Mouse (Mus musculus): ENCODE results near the gene Scyl1. TPM values are rescaled to one million over a fixed set of nuclear protein-coding genes. Genes with fewer than 3 reads are reported as not detected.

Gene Scyl1
- total and polyA plus RNA-seq, 3 experiments = 36.0 to 64.1 TPM; not detected in 1

DNA sequence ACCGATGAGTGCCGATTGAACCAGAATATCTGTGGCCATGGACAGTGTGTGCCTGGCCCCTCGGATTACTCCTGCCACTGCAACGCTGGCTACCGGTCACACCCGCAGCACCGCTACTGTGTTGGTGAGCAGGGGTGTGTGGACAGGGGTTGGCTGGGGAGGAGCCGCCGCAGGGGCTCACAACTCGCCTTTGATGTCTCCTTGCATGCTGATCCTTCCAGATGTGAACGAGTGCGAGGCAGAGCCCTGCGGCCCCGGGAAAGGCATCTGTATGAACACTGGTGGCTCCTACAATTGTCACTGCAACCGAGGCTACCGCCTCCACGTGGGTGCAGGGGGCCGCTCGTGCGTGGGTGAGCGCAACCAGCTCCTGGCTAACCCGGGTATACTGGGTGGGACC is 20.3 kb downstream of the Scyl1 start:
- Histone ChIP-seq H3K27me3 (ENCODE audit: control insufficient read depth in 1 of 2, insufficient read depth in 2 of 2, low read length in 2 of 2) (no peaks in the 10 kb centered on the region), H3K79me2 (ENCODE audit: control insufficient read depth, insufficient read depth, low read length, poor library complexity) (no peaks in the 10 kb centered on the region), H3K4me1 (ENCODE audit: control insufficient read depth in 1 of 2, insufficient read depth in 2 of 2, low read length in 2 of 2) (peaks cover 0 to 4% of the 10 kb centered on the region in 2 experiments; a peak in 2 of 4 replicates), H3K27ac (ENCODE audit: control insufficient read depth, low read depth, low read length) (no peak overlapping the region), H3K4me3 (ENCODE audit: control insufficient read depth in 1 of 2, insufficient read depth in 1 of 2, low read depth in 2 of 2, low read length in 2 of 2) (no peak overlapping the region), H3K9me3 (replicated peaks; ENCODE audit: insufficient read depth, low read length) (no peaks in the 10 kb centered on the region), H3K9ac (ENCODE audit: control insufficient read depth, low read depth, low read length, poor library complexity, severe bottlenecking) (no peak overlapping the region), H3K36me3 (ENCODE audit: control insufficient read depth in 1 of 2, insufficient read depth in 2 of 2, low read length in 2 of 2) (no peaks in the 10 kb centered on the region)
- TF ChIP-seq NRF1 (IDR thresholded peaks at IDR 0.05; ENCODE audit: insufficient read depth, low read depth, low read length, poor library complexity, severe bottlenecking) = no peak
- no peak for TF ChIP-seq EP300 (IDR thresholded peaks at IDR 0.05; ENCODE audit: low read depth in 1 of 2, low read length in 2 of 2)
- TF ChIP-seq MAFK (IDR thresholded peaks at IDR 0.05; ENCODE audit: borderline replicate concordance, low read depth, low read length) = no peak
- TF ChIP-seq ELF1 (IDR thresholded peaks at IDR 0.05; ENCODE audit: low read depth, low read length) = no peak
- TF ChIP-seq GATA1 (IDR thresholded peaks at IDR 0.05; ENCODE audit: low read depth, low read length) = no peak
- no peak for TF ChIP-seq TCF12 (IDR thresholded peaks at IDR 0.05; ENCODE audit: low read depth, low read length)
- no peak for TF ChIP-seq UBTF (IDR thresholded peaks at IDR 0.05; ENCODE audit: borderline replicate concordance, insufficient read depth, low read depth, low read length)
- no peak for TF ChIP-seq RCOR1 (IDR thresholded peaks at IDR 0.05; ENCODE audit: low read depth, low read length)
- TF ChIP-seq MAX (IDR thresholded peaks at IDR 0.05; ENCODE audit: low read length) = no peak
- TF ChIP-seq POLR2AphosphoS5 (IDR thresholded peaks at IDR 0.05; ENCODE audit: borderline replicate concordance, low read depth, low read length) = no peak
- no peak for TF ChIP-seq USF2 (IDR thresholded peaks at IDR 0.05; ENCODE audit: borderline replicate concordance in 1 of 2, insufficient read depth in 1 of 2, low read depth in 1 of 2, low read length in 2 of 2)
- TF ChIP-seq TAL1 (IDR thresholded peaks at IDR 0.05; ENCODE audit: low read length) = no peak
- DNase-seq (ENCODE audit: low read depth, low spot score) = no peak

DNA sequence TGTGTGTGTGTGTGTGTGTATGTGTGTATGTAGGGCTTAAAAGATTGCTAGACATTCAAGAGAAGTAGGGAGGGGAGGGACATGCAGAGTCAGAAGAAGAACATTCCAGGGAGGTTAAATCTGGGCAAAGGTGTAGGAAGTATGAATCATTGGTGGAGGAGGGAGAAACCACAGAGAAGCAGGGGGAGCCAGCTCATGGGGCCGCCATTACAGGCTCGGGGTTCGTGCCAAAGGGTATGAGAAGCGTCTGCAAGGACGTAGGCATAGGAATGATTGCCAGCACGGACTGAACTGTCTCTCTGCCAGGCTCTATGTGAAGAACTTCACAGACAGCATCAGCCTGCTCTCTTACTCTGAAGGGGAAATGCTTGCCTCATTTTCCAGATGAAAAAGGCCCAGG is 21.7 kb downstream of the Scyl1 start:
- H3K27me3 ChIP-seq (ENCODE audit: control insufficient read depth in 1 of 2, insufficient read depth in 2 of 2, low read length in 2 of 2) = no peaks in the 10 kb centered on the region
- H3K36me3 ChIP-seq (ENCODE audit: control insufficient read depth in 1 of 2, insufficient read depth in 2 of 2, low read length in 2 of 2) = no peaks in the 10 kb centered on the region
- TF ChIP-seq KAT2A (conservative IDR thresholded peaks at IDR 0.05; ENCODE audit: low read depth, low read length) = no peak
- H3K9me3 ChIP-seq (replicated peaks; ENCODE audit: insufficient read depth, low read length) = no peaks in the 10 kb centered on the region
- H3K4me3 ChIP-seq (ENCODE audit: control insufficient read depth in 1 of 2, insufficient read depth in 1 of 2, low read depth in 2 of 2, low read length in 2 of 2) = no peak overlapping the region
- peaks cover 0 to 4% of the 10 kb centered on the region in 2 experiments; a peak in 2 of 4 replicates for H3K4me1 ChIP-seq (ENCODE audit: control insufficient read depth in 1 of 2, insufficient read depth in 2 of 2, low read length in 2 of 2)
- H3K79me2 ChIP-seq (ENCODE audit: control insufficient read depth, insufficient read depth, low read length, poor library complexity) = no peaks in the 10 kb centered on the region
- H3K27ac ChIP-seq (ENCODE audit: control insufficient read depth, low read depth, low read length) = no peak overlapping the region
- no peak for DNase-seq (ENCODE audit: low read depth, low spot score)
- no peak overlapping the region for H3K9ac ChIP-seq (ENCODE audit: control insufficient read depth, low read depth, low read length, poor library complexity, severe bottlenecking)

DNA sequence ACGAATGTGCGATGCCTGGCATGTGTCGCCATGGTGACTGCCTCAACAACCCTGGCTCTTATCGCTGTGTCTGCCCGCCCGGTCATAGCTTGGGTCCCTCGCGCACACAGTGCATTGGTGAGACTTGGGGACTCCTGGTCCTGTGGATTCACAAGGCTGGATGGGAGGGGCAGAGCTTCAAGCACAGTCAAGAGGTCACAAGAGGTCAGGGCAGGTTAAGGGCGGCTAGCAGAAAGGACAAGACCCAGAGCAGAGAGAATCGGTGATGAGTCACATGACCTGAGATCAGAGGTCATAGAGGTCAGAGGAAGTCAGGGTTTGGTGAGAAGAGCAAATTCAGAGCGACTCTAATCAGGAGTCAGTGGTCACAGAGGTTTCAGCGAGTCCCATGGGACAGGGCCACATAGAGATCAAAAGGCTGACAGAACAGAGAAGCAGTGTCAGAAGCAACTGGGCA is 24.3 kb downstream of the Scyl1 start:
- Histone ChIP-seq H3K9ac (ENCODE audit: control insufficient read depth, low read depth, low read length, poor library complexity, severe bottlenecking) (no peak overlapping the region), H3K27me3 (ENCODE audit: control insufficient read depth in 1 of 2, insufficient read depth in 2 of 2, low read length in 2 of 2) (peaks cover 0 to 2% of the 10 kb centered on the region in 2 experiments; a peak in 1 of 4 replicates), H3K36me3 (ENCODE audit: control insufficient read depth in 1 of 2, insufficient read depth in 2 of 2, low read length in 2 of 2) (no peaks in the 10 kb centered on the region), H3K4me3 (ENCODE audit: control insufficient read depth in 1 of 2, insufficient read depth in 1 of 2, low read depth in 2 of 2, low read length in 2 of 2) (no peak overlapping the region), H3K9me3 (replicated peaks; ENCODE audit: insufficient read depth, low read length) (no peaks in the 10 kb centered on the region), H3K79me2 (ENCODE audit: control insufficient read depth, insufficient read depth, low read length, poor library complexity) (no peaks in the 10 kb centered on the region), H3K27ac (ENCODE audit: control insufficient read depth, low read depth, low read length) (no peak overlapping the region), H3K4me1 (ENCODE audit: control insufficient read depth in 1 of 2, insufficient read depth in 2 of 2, low read length in 2 of 2) (peaks cover 0 to 4% of the 10 kb centered on the region in 2 experiments; a peak in 2 of 4 replicates)
- peak; percentile 23 for DNase-seq (ENCODE audit: low read depth, low spot score)
- no peak for TF ChIP-seq USF1 (IDR thresholded peaks at IDR 0.05; ENCODE audit: low read depth, low read length)
